Mouse (Mus musculus): ENCODE measurements around the gene Pi4ka. TPM values are rescaled to one million over a fixed set of nuclear protein-coding genes. Genes with fewer than 3 reads are reported as not detected.
A peak's percentile ranks its signal among the peaks of the same experiment; 100 is the strongest.

Pi4ka gene
- polyA plus RNA-seq, 1 experiment from 2014 or later: 28.0 TPM

DNA sequence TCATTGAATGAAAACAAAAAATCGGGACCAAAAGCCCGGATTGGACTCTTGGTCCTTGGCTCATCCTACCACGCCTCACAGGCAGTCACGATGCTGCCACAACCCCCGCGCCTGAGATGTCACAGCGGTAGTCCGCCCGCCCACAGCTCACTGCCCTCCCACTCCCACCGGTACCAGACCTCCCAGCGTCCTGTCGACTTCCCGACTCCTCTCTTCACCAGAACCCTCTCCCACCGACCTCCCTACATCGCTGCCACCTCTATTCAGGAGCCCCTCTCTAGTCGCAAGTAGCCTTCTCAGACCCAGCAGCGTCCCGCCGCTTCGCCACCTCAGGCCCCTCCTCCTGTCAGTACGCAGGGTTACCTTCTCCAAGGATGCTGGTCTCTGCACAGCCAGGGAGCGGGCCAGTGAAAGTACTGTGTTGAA is 830 bp downstream of the Pi4ka start:
- H3K36me3 ChIP-seq (ENCODE audit: control insufficient read depth, insufficient read depth, low read length): peaks cover 2% of the 10 kb centered on the region; the same call in 1 of the 2 replicates
- H3K4me1 ChIP-seq (replicated peaks; ENCODE audit: control insufficient read depth, insufficient read depth, low read length): peaks cover 17% of the 10 kb centered on the region
- no peaks in the 10 kb centered on the region for H3K9me3 ChIP-seq (ENCODE audit: control insufficient read depth, low read length)
- 0% methylated on average over 22 of the region's 22 CpGs for WGBS
- ATAC-seq (ENCODE audit: low read depth): peak; percentile 79
- H3K27ac ChIP-seq (ENCODE audit: low read length): peak overlapping the region; percentile 29
- H3K4me2 ChIP-seq (ENCODE audit: low read depth, low read length): peak overlapping the region; percentile 72
- peak overlapping the region; percentile 86 for H3K4me3 ChIP-seq (ENCODE audit: low read length)
- peak overlapping the region; percentile 76 for H3K9ac ChIP-seq (ENCODE audit: low read length)
- no peaks in the 10 kb centered on the region for H3K27me3 ChIP-seq (ENCODE audit: control insufficient read depth, insufficient read depth, low read depth, low read length)

DNA sequence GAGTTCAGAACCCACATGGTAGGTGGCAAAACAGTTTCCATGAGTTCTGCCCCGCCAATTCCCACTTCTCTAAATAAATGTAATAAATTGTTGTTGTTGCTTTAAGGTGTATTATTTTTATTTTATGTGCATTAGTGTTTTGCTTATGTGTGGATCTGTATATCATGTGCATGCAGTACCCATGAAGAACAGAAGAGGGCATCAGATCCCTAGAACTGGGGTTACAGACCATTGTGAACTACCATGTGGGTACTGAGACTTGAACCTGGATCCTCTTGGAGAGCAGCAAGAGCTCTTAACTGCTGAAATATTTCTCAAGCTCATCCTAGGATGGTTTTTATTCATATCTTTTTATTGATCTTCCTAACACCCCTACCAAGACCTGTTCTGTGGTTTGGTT is 3.3 kb downstream of the Pi4ka start:
- peaks cover 14% of the 10 kb centered on the region for H3K4me1 ChIP-seq (replicated peaks; ENCODE audit: control insufficient read depth, insufficient read depth, low read length)
- peaks cover 2% of the 10 kb centered on the region; the same call in 1 of the 2 replicates for H3K36me3 ChIP-seq (ENCODE audit: control insufficient read depth, insufficient read depth, low read length)
- no peak overlapping the region for H3K4me2 ChIP-seq (ENCODE audit: low read depth, low read length)
- H3K27me3 ChIP-seq (ENCODE audit: control insufficient read depth, insufficient read depth, low read depth, low read length): no peaks in the 10 kb centered on the region
- H3K4me3 ChIP-seq (ENCODE audit: low read length): no peak overlapping the region
- H3K9me3 ChIP-seq (ENCODE audit: control insufficient read depth, low read length): no peaks in the 10 kb centered on the region
- no peak overlapping the region for H3K27ac ChIP-seq (ENCODE audit: low read length)
- WGBS: 72% methylated on average over 1 of the region's 1 CpGs
- ATAC-seq (ENCODE audit: low read depth): no peak
- no peak overlapping the region for H3K9ac ChIP-seq (ENCODE audit: low read length)

DNA sequence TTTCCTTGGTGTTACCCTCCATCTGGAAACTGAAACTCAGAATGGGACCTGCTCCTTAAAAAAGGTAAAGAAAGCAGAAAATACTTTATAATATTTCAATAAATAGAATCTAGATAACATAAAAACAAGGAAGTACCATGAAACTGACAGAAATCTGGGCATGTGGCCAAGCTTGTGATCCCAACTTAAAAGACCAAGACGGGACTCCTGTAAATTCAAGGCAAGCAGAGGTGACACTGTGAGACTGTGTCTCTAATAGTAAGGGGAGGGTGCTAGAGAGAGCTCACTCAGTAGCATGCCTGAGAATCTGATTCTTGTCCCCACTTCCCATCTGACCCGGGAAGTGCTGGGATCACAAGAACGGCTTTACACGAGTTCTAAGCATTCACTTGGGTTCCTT is 13.3 kb downstream of the Pi4ka start:
- H3K27me3 ChIP-seq (ENCODE audit: control insufficient read depth, insufficient read depth, low read depth, low read length): no peaks in the 10 kb centered on the region
- H3K4me2 ChIP-seq (ENCODE audit: low read depth, low read length): no peak overlapping the region
- ATAC-seq (ENCODE audit: low read depth): no peak
- H3K9ac ChIP-seq (ENCODE audit: low read length): no peak overlapping the region
- H3K4me3 ChIP-seq (ENCODE audit: low read length): no peak overlapping the region
- H3K4me1 ChIP-seq (replicated peaks; ENCODE audit: control insufficient read depth, insufficient read depth, low read length): no peaks in the 10 kb centered on the region
- no peaks in the 10 kb centered on the region for H3K9me3 ChIP-seq (ENCODE audit: control insufficient read depth, low read length)
- no peak overlapping the region for H3K27ac ChIP-seq (ENCODE audit: low read length)
- WGBS: 43% methylated on average over 4 of the region's 4 CpGs
- peaks cover 3% of the 10 kb centered on the region; the same call in 1 of the 2 replicates for H3K36me3 ChIP-seq (ENCODE audit: control insufficient read depth, insufficient read depth, low read length)

- 82% methylated on average over 2 of the region's 2 CpGs for WGBS
- Histone ChIP-seq H3K9ac (ENCODE audit: low read length) (no peak overlapping the region), H3K36me3 (ENCODE audit: control insufficient read depth, insufficient read depth, low read length) (no peaks in the 10 kb centered on the region), H3K4me2 (ENCODE audit: low read depth, low read length) (no peak overlapping the region), H3K4me3 (ENCODE audit: low read length) (no peak overlapping the region), H3K27ac (ENCODE audit: low read length) (no peak overlapping the region), H3K4me1 (replicated peaks; ENCODE audit: control insufficient read depth, insufficient read depth, low read length) (no peaks in the 10 kb centered on the region), H3K27me3 (ENCODE audit: control insufficient read depth, insufficient read depth, low read depth, low read length) (no peaks in the 10 kb centered on the region), H3K9me3 (ENCODE audit: control insufficient read depth, low read length) (no peaks in the 10 kb centered on the region)
- no peak for ATAC-seq (ENCODE audit: low read depth)
Measured at GRCm38 (mm10) chr16:17383594-17384326, 22.4 kb downstream of the Pi4ka start.

- no peaks in the 10 kb centered on the region for H3K27me3 ChIP-seq (ENCODE audit: control insufficient read depth, insufficient read depth, low read depth, low read length)
- no peaks in the 10 kb centered on the region for H3K4me1 ChIP-seq (replicated peaks; ENCODE audit: control insufficient read depth, insufficient read depth, low read length)
- no peak overlapping the region for H3K27ac ChIP-seq (ENCODE audit: low read length)
- 90% methylated on average over 4 of the region's 4 CpGs for WGBS
- ATAC-seq (ENCODE audit: low read depth): no peak
- no peaks in the 10 kb centered on the region for H3K36me3 ChIP-seq (ENCODE audit: control insufficient read depth, insufficient read depth, low read length)
- H3K9me3 ChIP-seq (ENCODE audit: control insufficient read depth, low read length): no peaks in the 10 kb centered on the region
- H3K9ac ChIP-seq (ENCODE audit: low read length): no peak overlapping the region
- no peak overlapping the region for H3K4me2 ChIP-seq (ENCODE audit: low read depth, low read length)
- H3K4me3 ChIP-seq (ENCODE audit: low read length): no peak overlapping the region
Measured at GRCm38 (mm10) chr16:17382306-17382705, 23.8 kb downstream of the Pi4ka start.

DNA sequence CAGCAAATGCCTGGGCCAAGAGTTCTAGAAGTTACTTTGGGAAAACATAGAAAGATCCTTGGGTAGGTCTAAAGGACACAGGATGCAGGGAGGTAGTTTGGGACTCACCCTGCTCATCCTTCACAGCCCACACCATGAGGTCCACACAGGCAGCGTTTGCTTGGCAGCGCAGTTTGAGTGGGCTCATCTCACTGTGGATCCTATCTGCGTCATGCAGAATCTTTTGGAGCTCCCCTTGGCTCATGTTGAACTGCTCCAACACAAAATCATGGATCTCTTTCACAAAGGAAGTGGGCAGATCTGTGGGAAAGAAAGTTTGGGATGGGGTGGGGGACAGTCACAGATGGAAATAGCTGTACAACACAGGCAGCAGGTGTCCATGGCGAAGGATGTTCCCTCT is 47.3 kb downstream of the Pi4ka start:
- no peak for ATAC-seq (ENCODE audit: low read depth)
- Histone ChIP-seq H3K9ac (ENCODE audit: low read length) (no peak overlapping the region), H3K4me2 (ENCODE audit: low read depth, low read length) (no peak overlapping the region), H3K36me3 (ENCODE audit: control insufficient read depth, insufficient read depth, low read length) (peaks cover 8% of the 10 kb centered on the region; the same call in 1 of the 2 replicates), H3K27ac (ENCODE audit: low read length) (no peak overlapping the region), H3K4me1 (replicated peaks; ENCODE audit: control insufficient read depth, insufficient read depth, low read length) (no peaks in the 10 kb centered on the region), H3K4me3 (ENCODE audit: low read length) (no peak overlapping the region), H3K27me3 (ENCODE audit: control insufficient read depth, insufficient read depth, low read depth, low read length) (no peaks in the 10 kb centered on the region), H3K9me3 (ENCODE audit: control insufficient read depth, low read length) (no peaks in the 10 kb centered on the region)
- WGBS: 92% methylated on average over 4 of the region's 4 CpGs

GRCm38 (mm10) chr16:17356031-17356430 is 50.1 kb downstream of the Pi4ka start:
- H3K27ac ChIP-seq (ENCODE audit: low read length): no peak overlapping the region
- ATAC-seq (ENCODE audit: low read depth): no peak
- no peak overlapping the region for H3K4me2 ChIP-seq (ENCODE audit: low read depth, low read length)
- H3K9ac ChIP-seq (ENCODE audit: low read length): no peak overlapping the region
- peaks cover 14% of the 10 kb centered on the region; the same call in 1 of the 2 replicates for H3K36me3 ChIP-seq (ENCODE audit: control insufficient read depth, insufficient read depth, low read length)
- H3K4me3 ChIP-seq (ENCODE audit: low read length): no peak overlapping the region
- H3K4me1 ChIP-seq (replicated peaks; ENCODE audit: control insufficient read depth, insufficient read depth, low read length): no peaks in the 10 kb centered on the region
- 88% methylated on average over 6 of the region's 6 CpGs for WGBS
- no peaks in the 10 kb centered on the region for H3K27me3 ChIP-seq (ENCODE audit: control insufficient read depth, insufficient read depth, low read depth, low read length)
- no peaks in the 10 kb centered on the region for H3K9me3 ChIP-seq (ENCODE audit: control insufficient read depth, low read length)

GRCm38 (mm10) chr16:17346766-17347165 is 59.3 kb downstream of the Pi4ka start:
- Histone ChIP-seq H3K36me3 (ENCODE audit: control insufficient read depth, insufficient read depth, low read length) (0 out of 2 replicates have a peak, but pooled peaks cover 2% of the 10 kb centered on the region), H3K27me3 (ENCODE audit: control insufficient read depth, insufficient read depth, low read depth, low read length) (no peaks in the 10 kb centered on the region), H3K4me1 (replicated peaks; ENCODE audit: control insufficient read depth, insufficient read depth, low read length) (0 out of 2 replicates have a peak, but pooled peaks cover 2% of the 10 kb centered on the region), H3K27ac (ENCODE audit: low read length) (no peak overlapping the region), H3K4me2 (ENCODE audit: low read depth, low read length) (no peak overlapping the region), H3K9me3 (ENCODE audit: control insufficient read depth, low read length) (no peaks in the 10 kb centered on the region), H3K4me3 (ENCODE audit: low read length) (no peak overlapping the region), H3K9ac (ENCODE audit: low read length) (no peak overlapping the region)
- WGBS: 78% methylated on average over 1 of the region's 1 CpGs
- no peak for ATAC-seq (ENCODE audit: low read depth)

DNA sequence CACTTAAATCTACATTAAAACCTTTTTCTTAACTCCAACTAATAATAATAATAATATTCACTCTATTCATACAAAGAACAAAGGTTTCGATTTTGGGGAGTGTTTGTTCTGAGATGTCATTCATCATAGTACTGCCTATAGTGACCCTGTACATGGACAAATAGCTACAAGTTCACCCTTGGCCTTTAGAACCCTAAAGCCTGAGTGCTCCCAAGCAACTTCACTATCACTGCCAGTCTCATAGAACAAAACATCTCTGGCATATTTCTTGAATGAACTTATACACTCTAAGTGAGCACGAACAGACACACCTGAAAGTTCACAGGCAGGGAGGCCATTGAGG is 60.3 kb downstream of the Pi4ka start:
- Histone ChIP-seq H3K9me3 (ENCODE audit: control insufficient read depth, low read length) (no peaks in the 10 kb centered on the region), H3K36me3 (ENCODE audit: control insufficient read depth, insufficient read depth, low read length) (0 out of 2 replicates have a peak, but pooled peaks cover 2% of the 10 kb centered on the region), H3K4me3 (ENCODE audit: low read length) (no peak overlapping the region), H3K9ac (ENCODE audit: low read length) (no peak overlapping the region), H3K27me3 (ENCODE audit: control insufficient read depth, insufficient read depth, low read depth, low read length) (no peaks in the 10 kb centered on the region), H3K4me1 (replicated peaks; ENCODE audit: control insufficient read depth, insufficient read depth, low read length) (0 out of 2 replicates have a peak, but pooled peaks cover 2% of the 10 kb centered on the region), H3K27ac (ENCODE audit: low read length) (no peak overlapping the region), H3K4me2 (ENCODE audit: low read depth, low read length) (no peak overlapping the region)
- no peak for ATAC-seq (ENCODE audit: low read depth)
- 72% methylated on average over 2 of the region's 2 CpGs for WGBS

All from lung, embryonic 16.5 days (tissue).